Mouse (Mus musculus) heart, postnatal 0 days (tissue): ENCODE data around the gene Grid1. TPM values are rescaled to one million over a fixed set of nuclear protein-coding genes. Genes with fewer than 3 reads are reported as not detected.

Source experiments
- ATAC-seq: fragments of 200-750 bp; cut with Nextera tagmentation; 2 replicates; pipeline ENCODE4 v1.8.0; 2017; ENCODE audit warnings: low read depth, moderate number of reproducible peaks, moderate library complexity; ENCODE audit not compliant: insufficient read depth
- DNase-seq: peaks from one replicate; pipeline ENCODE4 v3.0.0-alpha.2; 2016; ENCODE audit warnings: low spot score
- H3K27ac ChIP-seq: fragments of 300-500 bp; sonication (generic); 2 replicates; pipeline ENCODE4 v1.5.1; 2014; ENCODE audit warnings: low read depth, mild to moderate bottlenecking
- H3K27me3 ChIP-seq: fragments of 300-500 bp; sonication (generic); 2 replicates; pipeline ENCODE4 v1.6.1; 2014; ENCODE audit warnings: low read length, mixed read lengths; ENCODE audit not compliant: control insufficient read depth, insufficient read depth
- H3K36me3 ChIP-seq: fragments of 300-500 bp; sonication (generic); replicated peaks from 2 replicates; pipeline ENCODE4 v1.6.1; 2014; ENCODE audit warnings: low read length, mixed read lengths; ENCODE audit not compliant: control insufficient read depth, insufficient read depth
- H3K4me1 ChIP-seq: fragments of 300-500 bp; sonication (generic); 2 replicates; pipeline ENCODE4 v1.6.1; 2014; ENCODE audit warnings: antibody characterized with exemption; ENCODE audit not compliant: control insufficient read depth, insufficient read depth
- H3K4me2 ChIP-seq: fragments of 300-500 bp; sonication (generic); 2 replicates; pipeline ENCODE4 v1.6.1; 2014; ENCODE audit warnings: low read depth, mild to moderate bottlenecking, low read length, moderate library complexity
- H3K4me3 ChIP-seq: fragments of 300-500 bp; sonication (generic); 2 replicates; pipeline ENCODE4 v1.5.1; 2014; ENCODE audit warnings: low read depth, low read length
- H3K9ac ChIP-seq: fragments of 300-500 bp; sonication (generic); replicated peaks from 2 replicates; pipeline ENCODE4 v1.6.1; 2014; ENCODE audit warnings: low read depth, low read length, mixed read lengths
- H3K9me3 ChIP-seq: fragments of 300-500 bp; sonication (generic); replicated peaks from 2 replicates; pipeline ENCODE4 v1.6.1; 2016; ENCODE audit warnings: low read length; ENCODE audit not compliant: control insufficient read depth
- CTCF ChIP-seq: IDR thresholded peaks from 2 replicates; pipeline ENCODE4 v1.5.1; 2016; ENCODE audit warnings: antibody characterized with exemption, control low read depth, low read depth
- EP300 ChIP-seq: IDR thresholded peaks from 2 replicates; pipeline ENCODE4 v1.6.1; 2016; ENCODE audit warnings: antibody characterized with exemption, low read depth
- WGBS: fragments of 180-500 bp; shearing (Covaris S2); extraction: QIAGEN DNeasy Blood & Tissue Kit; methylation state at CpG from one replicate; pipeline ENCODE4 v1.1.7; 2014; 5-methylcytosine and 5-hydroxymethylcytosine counted together
- polyA plus RNA-seq: library from polyadenylated mRNA; unstranded; fragments of >200 nt; fragmentation: Nextera tagmentation; extraction: Ambion mirVana; gene quantifications from 2 replicates; pipeline ENCODE4 v1.2.1, GENCODE M21; 2015
- total RNA-seq: library from RNA; depleted of rRNA; stranded (reverse); fragments of >200 nt; gene quantifications from 2 replicates; pipeline ENCODE4 v1.2.3, GENCODE M21; 2014; ENCODE audit warnings: low replicate concordance

The Grid1 gene
- total and polyA plus RNA-seq, 2 experiments from 2014 or later, result 0.05 TPM; not detected in 1

DNA sequence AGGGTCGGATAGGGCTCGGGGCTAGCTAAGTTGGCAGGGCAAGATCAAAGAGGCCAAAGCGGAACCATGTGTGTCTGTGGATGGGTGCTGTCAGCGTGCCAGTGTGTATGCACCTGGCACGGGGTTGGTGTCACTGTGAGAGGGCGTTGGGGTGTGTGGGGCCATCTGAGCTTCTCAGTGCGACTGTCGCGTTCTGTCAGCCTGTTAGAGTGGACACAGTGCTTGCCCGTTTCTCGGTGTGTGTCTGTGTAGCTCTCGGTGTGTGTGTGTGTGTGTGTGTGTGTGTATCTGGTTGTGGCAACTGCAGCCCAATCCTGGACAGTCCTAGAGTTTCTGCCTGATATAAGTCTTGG is 721 bp downstream of the Grid1 start:
- no peak for ATAC-seq
- no peaks in the 10 kb centered on the region for H3K4me1 ChIP-seq
- TF ChIP-seq CTCF, result no peak
- no peak overlapping the region for H3K9ac ChIP-seq
- no peaks in the 10 kb centered on the region for H3K9me3 ChIP-seq
- DNase-seq, result no peak
- WGBS, result 2% methylated on average over 12 of the region's 12 CpGs
- H3K27me3 ChIP-seq, result peaks cover 88% of the 10 kb centered on the region
- no peak overlapping the region for H3K27ac ChIP-seq
- H3K4me3 ChIP-seq, result peak overlapping the region; percentile 52
- peak overlapping the region; percentile 90 for H3K4me2 ChIP-seq
- H3K36me3 ChIP-seq, result no peaks in the 10 kb centered on the region

DNA sequence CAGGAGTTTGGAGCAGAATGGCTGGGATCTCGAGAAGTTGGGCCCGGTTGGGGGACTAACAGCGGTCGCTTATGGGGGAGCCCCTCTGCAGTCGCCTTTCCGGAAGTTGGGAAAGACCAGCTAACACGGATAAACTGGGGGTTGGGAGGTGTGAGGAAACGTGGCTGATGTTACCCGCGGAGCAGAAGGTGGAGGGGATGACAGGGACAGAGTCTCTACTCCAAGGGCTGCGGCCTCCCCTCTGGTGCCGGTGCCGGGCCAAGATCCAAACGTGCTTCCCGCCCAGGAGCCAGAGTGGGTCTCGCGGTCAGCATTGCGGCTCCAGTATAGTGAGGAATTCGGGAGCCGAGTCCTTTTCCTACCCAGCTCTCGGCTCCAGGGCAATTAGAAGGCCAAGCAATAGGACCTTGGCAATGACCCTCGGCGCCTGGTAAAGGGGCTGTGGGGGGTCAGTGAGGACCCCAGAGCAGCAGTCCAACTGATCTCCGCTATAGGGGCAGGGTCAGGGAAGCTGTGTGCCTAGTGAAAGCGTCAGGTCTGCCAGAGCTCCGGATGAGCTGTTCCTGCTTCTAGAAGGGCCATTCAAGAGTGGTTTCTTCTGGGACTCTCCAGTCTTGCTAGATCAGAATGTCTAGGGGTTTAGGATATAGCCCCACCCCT is 1.4 kb downstream of the Grid1 start:
- no peaks in the 10 kb centered on the region for H3K9me3 ChIP-seq
- H3K4me3 ChIP-seq, result peak overlapping the region; percentile 52
- no peaks in the 10 kb centered on the region for H3K36me3 ChIP-seq
- H3K27me3 ChIP-seq, result peaks cover 82% of the 10 kb centered on the region
- H3K4me2 ChIP-seq, result peak overlapping the region; percentile 90; the same call in 1 of the 2 replicates
- no peak for TF ChIP-seq EP300
- no peak for TF ChIP-seq CTCF
- ATAC-seq, result no peak
- 2% methylated on average over 26 of the region's 26 CpGs for WGBS
- H3K9ac ChIP-seq, result no peak overlapping the region
- DNase-seq, result no peak
- no peaks in the 10 kb centered on the region for H3K4me1 ChIP-seq
- H3K27ac ChIP-seq, result no peak overlapping the region

DNA sequence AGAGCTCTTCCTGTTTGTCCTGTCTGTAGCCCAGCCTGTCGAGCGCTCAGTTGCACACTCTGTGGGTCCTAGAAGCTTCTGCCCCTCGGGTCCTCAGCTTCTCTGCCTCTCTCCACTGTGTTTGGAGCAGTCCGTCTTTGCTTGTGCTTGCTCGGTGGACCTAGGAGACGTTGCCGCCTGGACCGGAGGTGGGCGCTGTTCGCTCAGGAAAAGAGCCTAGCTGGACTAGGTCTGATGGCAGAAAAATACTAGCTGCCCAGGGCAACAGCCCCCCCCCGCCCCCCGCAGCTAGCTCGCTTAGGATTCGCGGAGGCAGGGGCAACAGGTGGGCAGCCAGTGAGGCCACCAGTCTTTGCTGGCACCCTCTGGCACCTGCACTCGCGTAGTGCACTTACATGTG is 3.2 kb downstream of the Grid1 start:
- H3K27me3 ChIP-seq, result peaks cover 63% of the 10 kb centered on the region
- H3K36me3 ChIP-seq, result no peaks in the 10 kb centered on the region
- no peak overlapping the region for H3K27ac ChIP-seq
- no peak for TF ChIP-seq EP300
- peak; percentile 50 for TF ChIP-seq CTCF
- no peaks in the 10 kb centered on the region for H3K4me1 ChIP-seq
- ATAC-seq, result no peak
- H3K9me3 ChIP-seq, result no peaks in the 10 kb centered on the region
- WGBS, result 3% methylated on average over 17 of the region's 17 CpGs
- H3K4me3 ChIP-seq, result peak overlapping the region; percentile 21
- H3K4me2 ChIP-seq, result peak overlapping the region; percentile 37
- no peak overlapping the region for H3K9ac ChIP-seq
- no peak for DNase-seq

DNA sequence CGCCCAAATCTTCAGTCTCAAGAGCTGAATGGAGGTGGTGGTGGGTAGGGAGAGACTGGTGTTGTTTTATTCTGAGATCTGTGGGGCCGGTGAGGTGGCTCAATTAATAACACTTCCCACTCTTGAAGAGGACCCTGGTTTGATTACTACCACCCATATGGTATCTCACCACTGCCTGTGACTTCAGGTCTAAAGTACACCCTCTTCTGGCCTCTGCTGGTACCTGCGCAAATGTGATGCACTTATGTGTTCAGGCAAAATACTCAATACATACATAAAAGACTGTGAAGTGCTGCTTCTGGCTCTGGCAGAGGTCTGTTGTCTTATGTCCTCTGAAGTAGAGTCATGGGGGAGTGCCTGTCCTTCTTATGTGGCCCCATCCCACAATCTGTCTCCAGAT is 4.3 kb downstream of the Grid1 start:
- Histone ChIP-seq H3K4me1 (no peaks in the 10 kb centered on the region), H3K9me3 (no peaks in the 10 kb centered on the region), H3K4me2 (no peak overlapping the region), H3K9ac (no peak overlapping the region), H3K36me3 (no peaks in the 10 kb centered on the region), H3K27me3 (peaks cover 53% of the 10 kb centered on the region), H3K27ac (no peak overlapping the region), H3K4me3 (no peak overlapping the region)
- ATAC-seq (no peak), DNase-seq (no peak)
- TF ChIP-seq CTCF (no peak), EP300 (no peak)
- 86% methylated on average over 3 of the region's 3 CpGs for WGBS

DNA sequence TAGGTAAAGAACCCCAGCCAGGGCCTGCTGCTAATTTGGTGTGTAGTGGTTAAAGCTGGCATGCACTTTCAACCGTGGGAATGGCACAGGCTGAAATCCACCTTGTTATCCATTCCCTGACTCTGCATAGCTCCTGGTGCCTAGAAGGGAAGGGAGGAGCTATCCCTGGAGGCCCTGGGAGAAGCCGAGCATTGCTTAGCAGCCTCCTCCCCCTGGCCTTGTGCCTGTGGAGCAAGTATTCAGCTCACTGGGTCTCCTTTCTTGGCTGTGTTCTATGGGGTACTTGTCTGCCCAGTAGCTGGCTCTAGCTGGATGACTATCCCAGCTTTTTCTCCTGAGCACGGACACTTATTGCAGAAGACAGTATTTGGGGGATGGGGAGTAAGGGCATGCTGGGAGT is 6.0 kb downstream of the Grid1 start:
- TF ChIP-seq CTCF, result no peak
- TF ChIP-seq EP300, result no peak

DNA sequence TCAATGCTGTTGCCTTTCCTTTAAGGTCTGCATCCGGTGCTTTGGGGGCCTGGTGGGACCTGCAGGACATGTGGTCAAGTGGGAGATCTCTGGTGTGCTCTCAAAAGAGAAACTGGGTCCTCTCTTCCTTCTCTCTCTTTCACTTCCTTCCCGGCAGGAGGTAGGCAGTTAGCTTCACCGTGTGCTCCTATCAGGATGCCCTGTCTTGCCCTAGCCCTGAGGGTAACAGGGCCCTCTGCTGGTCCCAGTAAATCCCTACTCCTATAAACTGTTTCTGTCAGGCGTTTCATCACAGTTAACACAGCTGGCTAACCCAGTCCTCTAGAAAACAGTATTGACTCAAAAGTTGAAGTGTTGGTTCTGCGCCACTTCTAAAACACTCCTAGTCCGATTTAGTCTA is 9.9 kb downstream of the Grid1 start:
- no peak overlapping the region for H3K9ac ChIP-seq
- no peaks in the 10 kb centered on the region for H3K9me3 ChIP-seq
- no peaks in the 10 kb centered on the region for H3K4me1 ChIP-seq
- no peak overlapping the region for H3K27ac ChIP-seq
- no peak overlapping the region for H3K4me2 ChIP-seq
- WGBS, result 60% methylated on average over 6 of the region's 6 CpGs
- no peak for TF ChIP-seq EP300
- no peak for TF ChIP-seq CTCF
- no peaks in the 10 kb centered on the region for H3K36me3 ChIP-seq
- DNase-seq, result no peak
- no peak overlapping the region for H3K4me3 ChIP-seq
- H3K27me3 ChIP-seq, result 0 out of 2 replicates have a peak, but pooled peaks cover 3% of the 10 kb centered on the region
- no peak for ATAC-seq

More for the DNA sequence above, 6.0 kb downstream of the Grid1 start:
- Histone ChIP-seq H3K27ac (no peak overlapping the region), H3K36me3 (no peaks in the 10 kb centered on the region), H3K9me3 (no peaks in the 10 kb centered on the region), H3K4me1 (no peaks in the 10 kb centered on the region), H3K4me2 (no peak overlapping the region), H3K9ac (no peak overlapping the region), H3K27me3 (peaks cover 35% of the 10 kb centered on the region), H3K4me3 (no peak overlapping the region)
- DNase-seq (no peak), ATAC-seq (no peak)
- 17% methylated on average over 3 of the region's 3 CpGs for WGBS
